Mouse (Mus musculus) limb, embryonic 11.5 days (tissue): ENCODE results near the gene C330007P06Rik. TPM values are rescaled to one million over a fixed set of nuclear protein-coding genes. Genes with fewer than 3 reads are reported as not detected.

Experiments
- polyA plus RNA-seq: library from polyadenylated mRNA; unstranded; fragments of >200 nt; fragmentation: Nextera tagmentation; extraction: Ambion mirVana; gene quantifications from 2 replicates; pipeline ENCODE4 v1.2.1, GENCODE M21; 2014

The C330007P06Rik gene
- polyA plus RNA-seq, 1 experiment from 2014 or later = 36.0 TPM

Other genes with a start within 250 kb of the C330007P06Rik start
- 2.2 and 2.6 TPM in 2 replicates for gene Akap17b, start 228.7 kb downstream of the C330007P06Rik start, polyA plus RNA-seq
- 1.2 and 1.3 TPM in 2 replicates for gene Slc25a43, start 130.5 kb downstream of the C330007P06Rik start, polyA plus RNA-seq
- gene Slc25a5, start 78.5 kb downstream of the C330007P06Rik start, polyA plus RNA-seq = 626 and 628 TPM in 2 replicates
- 124 and 129 TPM in 2 replicates for gene Ube2a, start 211 bp downstream of the C330007P06Rik start, polyA plus RNA-seq
- gene Nkrf, start 28.8 kb upstream of the C330007P06Rik start, polyA plus RNA-seq = 2.6 and 2.9 TPM in 2 replicates
- gene Sept6, start 117.7 kb upstream of the C330007P06Rik start, polyA plus RNA-seq = 89.0 and 99.0 TPM in 2 replicates
- not detected in 2 replicates for gene Sowahd, start 174.7 kb upstream of the C330007P06Rik start, polyA plus RNA-seq
- 520 and 540 TPM in 2 replicates for gene Rpl39, start 211.3 kb upstream of the C330007P06Rik start, polyA plus RNA-seq
- gene Upf3b, start 236.2 kb upstream of the C330007P06Rik start, polyA plus RNA-seq = 21.8 and 22.4 TPM in 2 replicates